Mouse (Mus musculus) B cell, adult (primary cell): Measurements from ENCODE around the gene Dennd4b. TPM values are rescaled to one million over a fixed set of nuclear protein-coding genes. Genes with fewer than 3 reads are reported as not detected.

ENCODE experiments used
- total RNA-seq: library from RNA; stranded (reverse); gene quantifications from 4 replicates; pipeline ENCODE4 v1.2.4, GENCODE M21; 2023; ENCODE audit not compliant: inconsistent age

The Dennd4b gene
- total RNA-seq, result 174 to 198 TPM (median 187 TPM) in 4 replicates

GRCm38 (mm10) chr3:90265034-90265931 lies at the start of gene Dennd4b:
Gene Dennd4b (plus strand): TSS chr3:90265185.

GRCm38 (mm10) chr3:90231507-90232333 lies 33.3 kb upstream of the Dennd4b start, which contains the start of gene Jtb:
Gene Jtb (plus strand): TSS chr3:90231597.

DNA sequence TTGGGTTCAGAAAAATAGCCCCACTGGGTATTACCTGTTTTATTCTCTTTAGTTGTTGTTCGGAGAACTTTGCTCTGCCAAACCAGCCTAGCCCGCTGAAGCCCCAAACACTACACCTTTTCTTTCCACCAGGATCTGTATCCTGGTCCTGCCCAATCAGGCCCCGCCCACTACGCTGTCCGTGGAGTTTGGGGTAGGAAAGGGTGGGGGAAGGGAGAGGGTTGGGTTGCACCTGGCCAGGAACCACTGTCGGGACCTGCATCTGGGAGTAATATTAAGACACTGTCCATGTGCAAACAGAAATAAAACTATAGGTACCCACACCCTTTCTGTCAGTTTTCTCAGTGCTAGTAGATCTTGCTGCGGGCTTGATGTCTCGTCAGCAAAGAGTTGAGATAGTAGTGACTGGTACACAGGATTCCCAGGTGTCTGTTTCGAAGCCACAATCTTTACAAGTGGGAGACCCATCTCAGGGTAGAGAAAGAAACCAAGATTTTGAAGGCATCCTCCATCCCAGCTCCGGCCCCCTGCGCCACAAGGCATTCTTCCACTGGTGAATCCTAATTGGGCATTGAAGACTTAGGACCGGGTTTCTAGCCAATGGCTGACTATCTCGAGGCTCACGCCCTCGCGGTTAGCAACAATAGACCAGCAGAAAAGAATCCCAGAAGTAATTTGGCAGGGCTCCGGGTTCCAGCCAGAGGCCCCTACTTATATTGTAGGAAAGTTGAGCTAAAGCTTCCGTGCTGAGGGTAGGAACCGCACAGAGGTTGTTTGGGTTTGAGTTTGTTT lies 21.8 kb upstream of the Dennd4b start, which contains the start of gene Creb3l4:
Creb3l4 (minus strand) TSS at position 529 of the 792 bp plus-strand sequence.

DNA sequence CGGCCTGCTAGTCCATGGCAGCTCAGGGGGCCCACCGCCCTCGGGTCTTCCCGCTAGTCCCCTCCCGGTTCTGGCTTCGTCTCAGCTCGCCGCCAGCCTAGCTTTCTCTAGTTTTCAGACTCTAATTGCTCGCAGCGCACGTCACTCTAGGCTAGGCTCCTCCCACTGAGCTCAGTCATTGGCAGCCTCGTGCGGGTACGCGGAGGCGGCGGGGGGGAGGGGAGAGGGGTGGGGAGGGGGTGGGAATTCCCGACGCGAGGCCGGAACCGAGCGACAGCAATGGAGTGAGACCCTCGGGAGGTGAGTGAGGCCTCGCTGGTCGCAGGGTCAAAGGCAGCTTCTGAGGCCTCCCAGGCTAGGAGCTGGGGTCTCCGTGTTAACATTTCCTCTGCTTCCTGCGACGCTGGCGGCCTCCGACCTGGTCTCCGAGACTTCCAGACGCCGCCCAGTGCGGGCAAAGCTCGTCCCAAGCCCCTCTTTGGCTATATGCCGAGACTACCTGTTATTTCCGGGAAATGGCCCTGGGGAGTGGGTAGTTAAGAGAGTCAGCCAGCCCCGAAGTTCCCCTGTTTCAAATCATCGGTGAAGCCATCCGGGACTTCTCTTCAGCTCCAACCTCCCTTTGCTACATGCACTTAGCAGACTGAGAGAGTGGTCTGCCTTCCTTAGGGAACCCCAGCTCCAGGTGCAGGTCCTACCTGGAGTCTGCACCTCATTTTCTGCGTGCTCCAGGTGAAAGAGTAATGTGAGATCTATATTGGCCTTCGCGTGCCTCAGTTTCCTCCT lies 16.8 kb upstream of the Dennd4b start, which contains the start of gene Slc39a1:
Slc39a1 (plus strand) TSS at position 213 of the 786 bp plus-strand sequence.

GRCm38 (mm10) chr3:90253653-90254418 lies 11.1 kb upstream of the Dennd4b start, which contains the start of gene Crtc2:
Gene Crtc2 (plus strand): TSS chr3:90254163.

DNA sequence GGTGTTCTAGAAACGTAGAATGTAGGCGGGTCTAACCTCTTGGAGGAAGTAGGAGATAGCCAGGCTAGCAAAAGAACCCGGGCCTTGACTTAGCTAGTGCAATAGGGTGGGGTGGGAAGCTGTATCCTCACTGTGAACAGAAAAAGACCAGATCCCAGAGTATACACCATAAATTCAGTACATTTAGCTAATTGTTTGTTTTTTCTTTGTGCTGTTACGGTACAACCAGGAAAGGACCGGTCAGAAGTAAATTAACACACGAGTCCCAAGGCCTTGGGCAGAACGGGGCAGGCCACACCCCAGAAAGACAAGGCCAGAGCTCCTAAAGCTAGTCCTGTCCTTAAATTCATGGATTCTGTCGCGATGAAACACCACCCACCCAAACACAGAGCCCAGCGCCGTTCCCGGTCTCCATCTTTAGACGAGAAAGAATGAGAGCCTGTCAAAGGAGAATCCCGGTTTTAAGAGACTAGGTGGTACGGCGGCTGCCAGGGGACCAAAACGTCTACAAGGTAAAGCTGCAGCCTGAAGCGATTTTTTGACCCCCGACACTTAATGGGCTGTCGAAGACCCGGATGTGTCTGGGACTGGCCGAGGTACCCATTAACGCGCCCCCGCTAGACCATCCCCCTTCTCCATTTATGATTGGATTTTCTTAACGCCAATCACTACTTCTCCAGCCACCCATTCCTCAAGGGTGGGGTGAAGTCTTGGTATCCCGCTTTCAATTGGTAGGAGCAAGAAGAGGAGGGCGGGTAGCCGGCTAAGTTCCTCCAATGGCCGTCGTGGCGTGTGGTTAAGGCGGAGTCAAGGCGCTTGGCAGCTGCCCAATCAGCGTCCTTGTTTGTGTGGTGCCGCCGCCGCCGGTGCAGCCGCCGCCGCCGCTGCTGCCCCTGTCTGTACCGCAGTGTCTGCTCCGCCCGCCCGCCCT lies 27.6 kb downstream of the Dennd4b start, which contains the start of gene Gatad2b:
Gatad2b (plus strand) TSS at position 834 of the 931 bp plus-strand sequence.

Other genes with a start within 250 kb of the Dennd4b start
- gene 4933434E20Rik, start 213.5 kb upstream of the Dennd4b start, total RNA-seq, result 99.0 to 130 TPM (median 121 TPM) in 4 replicates
- gene Ubap2l, start 212.6 kb upstream of the Dennd4b start, total RNA-seq, result 262 to 354 TPM (median 316 TPM) in 4 replicates
- 552 to 576 TPM (median 565 TPM) in 4 replicates for gene Tpm3, start 192.5 kb upstream of the Dennd4b start, total RNA-seq
- gene Nup210l, start 161.1 kb upstream of the Dennd4b start, total RNA-seq, result 1.3 to 2.2 TPM (median 1.5 TPM) in 4 replicates
- gene Rps27, start 51.5 kb upstream of the Dennd4b start, total RNA-seq, result 9,271 to 10,786 TPM (median 10,164 TPM) in 4 replicates
- 0.93 TPM in 1 of 4 replicates, not detected in the others for gene Rab13, start 51.5 kb upstream of the Dennd4b start, total RNA-seq
- 90.1 to 110 TPM (median 97.2 TPM) in 4 replicates for gene Jtb, start 33.6 kb upstream of the Dennd4b start, total RNA-seq
- not detected in 4 replicates for gene Creb3l4, start 21.7 kb upstream of the Dennd4b start, total RNA-seq
- 29.2 to 30.8 TPM (median 30.3 TPM) in 4 replicates for gene Slc39a1, start 17.0 kb upstream of the Dennd4b start, total RNA-seq
- 175 to 191 TPM (median 186 TPM) in 4 replicates for gene Crtc2, start 11.0 kb upstream of the Dennd4b start, total RNA-seq
- 110 to 130 TPM (median 118 TPM) in 4 replicates for gene Gatad2b, start 28.0 kb downstream of the Dennd4b start, total RNA-seq
- 0.99 to 2.0 TPM (median 1.6 TPM) in 4 replicates for gene Slc27a3, start 124.8 kb downstream of the Dennd4b start, total RNA-seq
- 50.8 to 61.1 TPM (median 56.2 TPM) in 4 replicates for gene Ints3, start 168.4 kb downstream of the Dennd4b start, total RNA-seq
- gene Npr1, start 200.7 kb downstream of the Dennd4b start, total RNA-seq, result 0.83 TPM in 1 of 4 replicates, not detected in the others
- gene Ilf2, start 210.9 kb downstream of the Dennd4b start, total RNA-seq, result 85.5 to 94.6 TPM (median 90.6 TPM) in 4 replicates
- 52.9 to 66.8 TPM (median 60.9 TPM) in 4 replicates for gene Snapin, start 225.8 kb downstream of the Dennd4b start, total RNA-seq
- gene Chtop, start 244.3 kb downstream of the Dennd4b start, total RNA-seq, result 188 to 206 TPM (median 192 TPM) in 4 replicates
- 1.0 to 1.6 TPM in 2 of 4 replicates, not detected in the others for gene S100a1, start 249.2 kb downstream of the Dennd4b start, total RNA-seq
- 17.0 to 22.0 TPM (median 19.6 TPM) in 4 replicates for gene S100a13, start 249.2 kb downstream of the Dennd4b start, total RNA-seq